ENCODE assay signal across 9 mouse cellular contexts in genomic region chr2:152081641-152082448, GRCm38 (mm10). TPM values are rescaled to one million over a fixed set of nuclear protein-coding genes. Genes with fewer than 3 reads are reported as not detected.
DNase-seq lines count a peak whose midpoint lies in the region; ATAC-seq and TF ChIP-seq lines count a peak whose summit lies in the region.
"Had no signal": no experiment of that assay in that cellular context is flagged by ENCODE, and none has a peak within 500 bp of the region (broad histone marks: within the 10 kb centered on the region; RNA-seq: fewer than 3 reads in every experiment).

No protein-coding gene starts in this region.

- no peaks in the 10 kb centered on the region for H3K9me3 ChIP-seq in G1E (replicated peaks)
- H3K9me3 ChIP-seq in forebrain, embryonic 14.5 days (replicated peaks; ENCODE audit: control insufficient read depth, low read length) = no peaks in the 10 kb centered on the region

- no peak overlapping the region; the same call in 1 of the 2 replicates for H3K4me3 ChIP-seq in G1E (ENCODE audit: low read depth, low read length)
- H3K4me3 ChIP-seq in forebrain, embryonic 14.5 days (ENCODE audit: low read depth, low read length) = peak overlapping the region; percentile 92
- H3K4me3 ChIP-seq: erythroblast, embryonic 14.5 days had no signal

- ATAC-seq in G1E (ENCODE audit: extremely low read depth, insufficient number of reproducible peaks, low FRiP score, poor library complexity, severe bottlenecking) = no peak
- ATAC-seq in forebrain, embryonic 14.5 days = peak; percentile 69

- no peak for TF ChIP-seq CTCF in G1E (IDR thresholded peaks at IDR 0.05; ENCODE audit: low read depth, low read length)

- intact Hi-C loops in heart, postnatal 25 days (cut with DNase I) = loop anchor here (2.0 kb wide), 1 partner anchor 53 kb away; no protein-coding TSS in a partner anchor

- H3K9ac ChIP-seq in forebrain, embryonic 14.5 days (ENCODE audit: low read length) = peak overlapping the region; percentile 99

- no peaks in the 10 kb centered on the region for H3K36me3 ChIP-seq in G1E (replicated peaks)
- H3K36me3 ChIP-seq in forebrain, embryonic 14.5 days (ENCODE audit: control insufficient read depth, insufficient read depth, low read length) = peaks cover 8% of the 10 kb centered on the region; the same call in 1 of the 2 replicates

- peak overlapping the region; percentile 83 for H3K4me2 ChIP-seq in forebrain, embryonic 14.5 days (ENCODE audit: low read length)

- H3K27ac ChIP-seq in forebrain, embryonic 14.5 days (ENCODE audit: low read depth, low read length) = peak overlapping the region; percentile 97

- H3K4me1 ChIP-seq in G1E (ENCODE audit: insufficient read depth, low read depth, low read length) = peaks cover 4% of the 10 kb centered on the region; the same call in 1 of the 2 replicates
- peaks cover 25% of the 10 kb centered on the region for H3K4me1 ChIP-seq in forebrain, embryonic 14.5 days (ENCODE audit: control insufficient read depth, insufficient read depth, low read length)

- DNase-seq in G1E (ENCODE audit: low spot score) = peak; percentile 87
- peak; percentile 39 for DNase-seq in c-Kit-positive CD71-positive TER-119-positive erythroid progenitor cells, embryonic 14.5 days (ENCODE audit: low spot score)
- peak; percentile 81 for DNase-seq in forebrain, embryonic 14.5 days (ENCODE audit: low spot score)
- peak; percentile 54 for DNase-seq in heart, postnatal 25 days (ENCODE audit: low spot score)
- DNase-seq in kidney, postnatal 4 days = peak; percentile 94
- DNase-seq in lung, postnatal 14 days = peak; percentile 87
- DNase-seq in retina, embryonic 14.5 days (ENCODE audit: low spot score) = peak; percentile 80
- peak; percentile 92 for DNase-seq in thymus, postnatal 4 days

- WGBS in forebrain, embryonic 14.5 days = under 1% methylated on average over 76 of the region's 81 CpGs

- peaks cover 28% of the 10 kb centered on the region for H3K27me3 ChIP-seq in G1E (ENCODE audit: insufficient read depth, low read length)
- H3K27me3 ChIP-seq in forebrain, embryonic 14.5 days (replicated peaks; ENCODE audit: control insufficient read depth, insufficient read depth, low read length) = no peaks in the 10 kb centered on the region

RNA-seq across cellular contexts. Expression of gene Scrt2, which starts 0.5 kb away (rescaled TPM):
- total RNA-seq in G1E (2014; fragmentation: Nextera tagmentation) = not detected in 2 replicates
- 0.05 TPM in 1 of 2 replicates, not detected in the other for total RNA-seq in G1E (2017)
- polyA plus RNA-seq in G1E (2012) = not detected in 2 replicates
- polyA plus RNA-seq in forebrain, embryonic 14.5 days (2014; fragmentation: Nextera tagmentation; extraction: Ambion mirVana) = 16.1 and 16.2 TPM in 2 replicates
- total RNA-seq in heart, postnatal 25 days (2021) = not detected
- polyA plus RNA-seq: erythroblast, embryonic 14.5 days had no signal

RNA-seq across cellular contexts. Expression of gene Srxn1, which starts 23.5 kb away (rescaled TPM):
- total RNA-seq in G1E (2014; fragmentation: Nextera tagmentation) (2.9 and 5.5 TPM in 2 replicates), G1E (2017) (17.8 and 21.0 TPM in 2 replicates)
- 2.5 and 4.0 TPM in 2 replicates for polyA plus RNA-seq in G1E (2012)
- polyA plus RNA-seq in forebrain, embryonic 14.5 days (2014; fragmentation: Nextera tagmentation; extraction: Ambion mirVana) = 11.8 and 12.0 TPM in 2 replicates
- 10 to 100 TPM; 14.8 to 15.2 TPM for total RNA-seq in heart, postnatal 25 days (2021)

Comparison
In these comparisons a context has a peak if more than half of its experiments do, and no peak if none do; other contexts are left out.
1. DNase-seq: peak in every context shown above with its lines; median percentile 94 in kidney, postnatal 4 days; 92 in thymus, postnatal 4 days; 87 in G1E; 87 in lung, postnatal 14 days; 81 in forebrain, embryonic 14.5 days; 80 in retina, embryonic 14.5 days; 54 in heart, postnatal 25 days; 39 in c-Kit-positive CD71-positive TER-119-positive erythroid progenitor cells, embryonic 14.5 days.